Mouse (Mus musculus) heart, adult 2 months (tissue): ENCODE measurements at regions not wholly inside any gene's neighbourhood (a gene's known extent, or its start where the extent isn't known, plus 50 kb on each side); places are given as distances from the start of the nearest gene placed in this dataset.

Source experiments
- CTCF ChIP-seq: fragments of 200-600 bp; IDR thresholded peaks from 2 replicates; pipeline ENCODE4 v1.8.1; 2022; ENCODE audit warnings: antibody characterized with exemption, mild to moderate bottlenecking, moderate library complexity
- EP300 ChIP-seq: fragments of 200-500 bp; IDR thresholded peaks from 2 replicates; pipeline ENCODE4 v1.6.1; 2011; ENCODE audit warnings: low read depth, low read length, control low read depth; ENCODE audit not compliant: insufficient read depth
- POLR2A ChIP-seq: fragments of 200-500 bp; IDR thresholded peaks from 2 replicates; pipeline ENCODE4 v1.6.1; 2011; ENCODE audit warnings: mild to moderate bottlenecking, low read depth, low read length, control low read depth; ENCODE audit not compliant: insufficient read depth

DNA sequence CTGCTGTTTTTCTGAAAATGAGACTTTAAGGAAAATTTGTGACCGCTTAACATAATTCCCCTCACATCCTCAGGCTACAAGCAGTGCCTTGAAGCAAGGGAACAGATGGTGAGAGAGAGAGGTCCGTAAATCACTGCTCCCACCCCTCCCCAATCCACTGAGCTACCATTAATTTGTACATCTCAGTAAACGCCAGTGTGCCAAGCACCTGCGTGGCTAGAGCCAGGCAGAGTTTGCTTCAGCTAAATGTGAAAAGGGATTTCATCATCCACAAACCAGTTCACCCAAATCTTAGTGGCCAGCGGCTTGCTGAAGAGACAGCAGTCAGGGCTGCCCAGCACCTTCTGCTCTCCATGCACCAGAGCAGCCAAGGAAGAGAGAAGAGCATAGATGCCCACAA lies 413.5 kb downstream of the Prdm2 start:
- TF ChIP-seq EP300 = no peak
- TF ChIP-seq CTCF = no peak
- TF ChIP-seq POLR2A = no peak
